Mouse (Mus musculus) bone marrow, adult 2 months (tissue): ENCODE data around the gene Ahrr. TPM values are rescaled to one million over a fixed set of nuclear protein-coding genes. Genes with fewer than 3 reads are reported as not detected.

Experiments used
- H3K27ac ChIP-seq: fragments of 200-500 bp; 2 replicates; pipeline ENCODE4 v1.5.1; 2012; ENCODE audit warnings: low read depth, mild to moderate bottlenecking, control low read depth, inconsistent platforms, low read length; ENCODE audit not compliant: control insufficient read depth, poor library complexity, insufficient read depth
- H3K4me1 ChIP-seq: fragments of 200-500 bp; 2 replicates; pipeline ENCODE4 v1.6.1; 2011; ENCODE audit warnings: low read length; ENCODE audit not compliant: control insufficient read depth, insufficient read depth
- H3K4me3 ChIP-seq: fragments of 200-500 bp; replicated peaks from 2 replicates; pipeline ENCODE3; 2011; ENCODE audit warnings: mild to moderate bottlenecking, low read depth, low read length, control low read depth; ENCODE audit not compliant: control insufficient read depth
- CTCF ChIP-seq: fragments of 200-500 bp; IDR thresholded peaks from 2 replicates; pipeline ENCODE4 v1.5.1; 2011; ENCODE audit warnings: low read length, control low read depth; ENCODE audit not compliant: control insufficient read depth, insufficient read depth
- POLR2A ChIP-seq: fragments of 200-500 bp; IDR thresholded peaks from 2 replicates; pipeline ENCODE4 v1.6.1; 2011; ENCODE audit warnings: low read depth, mild to moderate bottlenecking, control low read depth, low read length, borderline replicate concordance; ENCODE audit not compliant: control insufficient read depth
- WGBS: fragments of 180-500 bp; shearing (Covaris S2); methylation state at CpG from one replicate; pipeline ENCODE4 v1.1.7; 2018; 5-methylcytosine and 5-hydroxymethylcytosine counted together
- polyA plus RNA-seq: library from polyadenylated mRNA; stranded (reverse); fragments of >200 nt; gene quantifications from 2 replicates; pipeline ENCODE4 v1.2.4, GENCODE M21; 2011; ENCODE audit warnings: low replicate concordance; ENCODE audit not compliant: missing spikeins, insufficient read depth, insufficient read length

Gene Ahrr
- polyA plus RNA-seq, 1 experiment: not detected

GRCm38 (mm10) chr13:74167057-74167413 is 125.1 kb downstream of the Ahrr start:
- no peak for TF ChIP-seq CTCF
- no peak for TF ChIP-seq POLR2A
- no peaks in the 10 kb centered on the region; the same call in 1 of the 2 replicates for H3K4me1 ChIP-seq
- H3K27ac ChIP-seq: no peak overlapping the region; the same call in 1 of the 2 replicates
- peak overlapping the region; percentile 52 for H3K4me3 ChIP-seq
- WGBS: 9% methylated on average over 9 of the region's 9 CpGs

- TF ChIP-seq POLR2A (no peak; the same call in 1 of the 2 replicates), CTCF (no peak)
- H3K27ac ChIP-seq: no peak overlapping the region; the same call in 1 of the 2 replicates
- 5% methylated on average over 19 of the region's 19 CpGs for WGBS
- H3K4me3 ChIP-seq: peak overlapping the region; percentile 52
- no peaks in the 10 kb centered on the region; the same call in 1 of the 2 replicates for H3K4me1 ChIP-seq
Measured at GRCm38 (mm10) chr13:74166348-74167056, 125.6 kb downstream of the Ahrr start.

Other genes starting within 250 kb of the Ahrr start
- 3.8 and 5.9 TPM in 2 replicates for gene Cep72, start 230.0 kb downstream of the Ahrr start, polyA plus RNA-seq
- gene Slc9a3, start 170.9 kb downstream of the Ahrr start, polyA plus RNA-seq: not detected in 2 replicates
- 40.2 and 44.8 TPM in 2 replicates for gene Exoc3, start 83.6 kb downstream of the Ahrr start, polyA plus RNA-seq
- 36.0 and 45.3 TPM in 2 replicates for gene Pdcd6, start 25.2 kb upstream of the Ahrr start, polyA plus RNA-seq
- gene Sdha, start 57.9 kb upstream of the Ahrr start, polyA plus RNA-seq: 76.4 and 85.4 TPM in 2 replicates
- 11.6 and 22.1 TPM in 2 replicates for gene Ccdc127, start 58.0 kb upstream of the Ahrr start, polyA plus RNA-seq
- gene Lrrc14b, start 71.7 kb upstream of the Ahrr start, polyA plus RNA-seq: 0.36 TPM in 1 of 2 replicates, not detected in the other
- gene Zfp72, start 98.5 kb upstream of the Ahrr start, polyA plus RNA-seq: 0.40 and 0.72 TPM in 2 replicates
- gene Ftl1-ps1, start 107.4 kb upstream of the Ahrr start, polyA plus RNA-seq: 295 and 726 TPM in 2 replicates
- gene Zfp825, start 201.7 kb upstream of the Ahrr start, polyA plus RNA-seq: 9.6 and 14.5 TPM in 2 replicates